Mouse (Mus musculus) MEL (cell line): ENCODE measurements around the gene Sptbn4. TPM values are rescaled to one million over a fixed set of nuclear protein-coding genes. Genes with fewer than 3 reads are reported as not detected.
A peak's percentile ranks its signal among the peaks of the same experiment; 100 is the strongest.

ENCODE experiments used
- DNase-seq: peaks from one replicate; pipeline ENCODE4 v3.0.0; 2011; ENCODE audit warnings: low read depth, low spot score
- H3K27ac ChIP-seq: 2 replicates; pipeline ENCODE4 v1.5.1; 2012; ENCODE audit warnings: low read depth, mild to moderate bottlenecking, control low read depth, low read length, moderate library complexity; ENCODE audit not compliant: control insufficient read depth
- H3K27me3 ChIP-seq, 2 experiments: fragments of 150-350 bp in 1 of 2; sonication (generic) in 1 of 2; 2 replicates each; pipeline ENCODE4 v1.6.1; 2012; ENCODE audit warnings: low read length in 2 of 2, mild to moderate bottlenecking in 2 of 2, improper control_type of control experiment in 1 of 2, moderate library complexity in 1 of 2; ENCODE audit not compliant: insufficient read depth in 2 of 2, control insufficient read depth in 1 of 2
- H3K36me3 ChIP-seq, 2 experiments: 2 replicates each; pipeline ENCODE4 v1.6.1; 2012 to 2014; ENCODE audit warnings: low read length in 2 of 2, improper control_type of control experiment in 1 of 2, inconsistent platforms in 1 of 2, mild to moderate bottlenecking in 1 of 2; ENCODE audit not compliant: insufficient read depth in 2 of 2, control insufficient read depth in 1 of 2
- H3K4me1 ChIP-seq, 2 experiments: fragments of 150-350 bp in 1 of 2; sonication (generic) in 1 of 2; 2 replicates each; pipeline ENCODE4 v1.6.1; 2012; ENCODE audit warnings: low read length in 2 of 2, improper control_type of control experiment in 1 of 2, mild to moderate bottlenecking in 1 of 2; ENCODE audit not compliant: insufficient read depth in 2 of 2, control insufficient read depth in 1 of 2
- H3K4me3 ChIP-seq, 2 experiments: fragments of 150-350 bp in 1 of 2; sonication (generic) in 1 of 2; 2 replicates each; pipeline ENCODE4 v1.5.1; 2012; ENCODE audit warnings: low read depth in 2 of 2, low read length in 2 of 2, mild to moderate bottlenecking in 2 of 2, moderate library complexity in 2 of 2, control low read depth in 1 of 2, improper control_type of control experiment in 1 of 2; ENCODE audit not compliant: control insufficient read depth in 1 of 2, insufficient read depth in 1 of 2
- H3K79me2 ChIP-seq: 2 replicates; pipeline ENCODE4 v1.6.1; 2012; ENCODE audit warnings: mild to moderate bottlenecking, low read length, moderate library complexity; ENCODE audit not compliant: control insufficient read depth, poor library complexity, insufficient read depth
- H3K9ac ChIP-seq: 2 replicates; pipeline ENCODE4 v1.6.1; 2012; ENCODE audit warnings: low read depth, mild to moderate bottlenecking, control low read depth, low read length, moderate library complexity; ENCODE audit not compliant: control insufficient read depth, poor library complexity, severe bottlenecking
- H3K9me3 ChIP-seq: fragments of 150-350 bp; sonication (generic); replicated peaks from 2 replicates; pipeline ENCODE4 v1.6.1; 2012; ENCODE audit warnings: mild to moderate bottlenecking, low read length, improper control_type of control experiment, moderate library complexity; ENCODE audit not compliant: insufficient read depth
- BHLHE40 ChIP-seq: IDR thresholded peaks from 2 replicates; pipeline ENCODE4 v1.6.1; 2012; ENCODE audit warnings: low read depth, mild to moderate bottlenecking, inconsistent platforms, low read length, improper control_type of control experiment, borderline replicate concordance
- CTCF ChIP-seq, 3 experiments: IDR thresholded peaks in 2 of 3; conservative IDR thresholded peaks in 1 of 3; 2 replicates each; pipeline ENCODE4 v1.5.1; 2011 to 2012; ENCODE audit warnings: low read length in 3 of 3, low read depth in 2 of 3, mild to moderate bottlenecking in 2 of 3, improper control_type of control experiment in 1 of 3, inconsistent platforms in 1 of 3, mixed read lengths in 1 of 3, moderate library complexity in 1 of 3; ENCODE audit not compliant: control insufficient read depth in 1 of 3, insufficient read depth in 1 of 3, poor library complexity in 1 of 3, severe bottlenecking in 1 of 3
- E2F4 ChIP-seq: IDR thresholded peaks from 2 replicates; pipeline ENCODE4 v1.6.1; 2011; ENCODE audit warnings: low read depth, low read length, improper control_type of control experiment, borderline replicate concordance
- JUND ChIP-seq: IDR thresholded peaks from 2 replicates; pipeline ENCODE4 v1.6.1; 2011; ENCODE audit warnings: low read depth, mild to moderate bottlenecking, improper control_type of control experiment, low read length
- KAT2A ChIP-seq: conservative IDR thresholded peaks from 2 replicates; pipeline ENCODE4 v1.6.1; 2012; ENCODE audit warnings: low read depth, low read length, improper control_type of control experiment, inconsistent platforms
- MAFK ChIP-seq: IDR thresholded peaks from 2 replicates; pipeline ENCODE4 v1.6.1; 2011; ENCODE audit warnings: low read depth, mild to moderate bottlenecking, low read length, improper control_type of control experiment, borderline replicate concordance
- MAZ ChIP-seq: IDR thresholded peaks from 2 replicates; pipeline ENCODE4 v1.6.1; 2012; ENCODE audit warnings: low read depth, mild to moderate bottlenecking, inconsistent platforms, low read length, improper control_type of control experiment
- MEF2A ChIP-seq: IDR thresholded peaks from 2 replicates; pipeline ENCODE4 v1.6.1; 2014; ENCODE audit warnings: low read depth, mild to moderate bottlenecking, inconsistent platforms, low read length, improper control_type of control experiment; ENCODE audit not compliant: poor library complexity, insufficient replicate concordance, severe bottlenecking; ENCODE audit errors: extremely low read depth
- MXI1 ChIP-seq: IDR thresholded peaks from 2 replicates; pipeline ENCODE4 v1.6.1; 2011; ENCODE audit warnings: mild to moderate bottlenecking, low read depth, low read length, improper control_type of control experiment
- MYB ChIP-seq: IDR thresholded peaks from 2 replicates; pipeline ENCODE4 v1.6.1; 2011; ENCODE audit warnings: mild to moderate bottlenecking, low read depth, low read length, improper control_type of control experiment
- MYC ChIP-seq: IDR thresholded peaks from 2 replicates; pipeline ENCODE4 v1.6.1; 2011; ENCODE audit warnings: low read depth, mild to moderate bottlenecking, low read length, improper control_type of control experiment, moderate library complexity
- POLR2AphosphoS2 ChIP-seq: IDR thresholded peaks from 2 replicates; pipeline ENCODE4 v1.6.1; 2011; ENCODE audit warnings: low read length, improper control_type of control experiment
- POLR2AphosphoS5 ChIP-seq: IDR thresholded peaks from 2 replicates; pipeline ENCODE4 v1.6.1; 2012; ENCODE audit warnings: low read depth, borderline replicate concordance, mild to moderate bottlenecking, inconsistent platforms, low read length, moderate library complexity, mixed read lengths
- RAD21 ChIP-seq: IDR thresholded peaks from 2 replicates; pipeline ENCODE4 v1.6.1; 2011; ENCODE audit warnings: mild to moderate bottlenecking, low read depth, low read length, improper control_type of control experiment
- SMC3 ChIP-seq: IDR thresholded peaks from 2 replicates; pipeline ENCODE4 v1.6.1; 2011; ENCODE audit warnings: low read depth, low read length, improper control_type of control experiment
- TBP ChIP-seq: IDR thresholded peaks from 2 replicates; pipeline ENCODE4 v1.8.0; 2011; ENCODE audit warnings: low read depth, low read length, improper control_type of control experiment
- TCF12 ChIP-seq: IDR thresholded peaks from 2 replicates; pipeline ENCODE4 v1.6.1; 2014; ENCODE audit warnings: low read depth, mild to moderate bottlenecking, inconsistent platforms, low read length, improper control_type of control experiment, moderate library complexity
- ZKSCAN1 ChIP-seq: IDR thresholded peaks from 2 replicates; pipeline ENCODE4 v1.6.1; 2012; ENCODE audit warnings: low read depth, mild to moderate bottlenecking, inconsistent platforms, low read length, improper control_type of control experiment, moderate library complexity
- ZMIZ1 ChIP-seq: IDR thresholded peaks from 2 replicates; pipeline ENCODE4 v1.6.1; 2012; ENCODE audit warnings: low read depth, mild to moderate bottlenecking, inconsistent platforms, low read length, improper control_type of control experiment, moderate library complexity
- polyA plus RNA-seq, 2 experiments: library from polyadenylated mRNA; stranded (reverse) in 1 of 2; unstranded in 1 of 2; fragments of >175 nt in 1 of 2; fragments of >200 nt in 1 of 2; gene quantifications; 2 replicates each; pipeline versions ENCODE4 v1.2.1 to v1.2.4; 2012; ENCODE audit warnings: low replicate concordance in 2 of 2, low read depth in 1 of 2; ENCODE audit not compliant: insufficient read length in 2 of 2, insufficient read depth in 1 of 2, missing spikeins in 1 of 2
- total RNA-seq: library from RNA; depleted of rRNA; stranded (reverse); fragments of 300-350 nt; gene quantifications from 2 replicates; pipeline ENCODE4 v1.2.3, GENCODE M21; 2012

Gene Sptbn4
- total and polyA plus RNA-seq, 3 experiments: 0.19 to 0.68 TPM; not detected in 1

DNA sequence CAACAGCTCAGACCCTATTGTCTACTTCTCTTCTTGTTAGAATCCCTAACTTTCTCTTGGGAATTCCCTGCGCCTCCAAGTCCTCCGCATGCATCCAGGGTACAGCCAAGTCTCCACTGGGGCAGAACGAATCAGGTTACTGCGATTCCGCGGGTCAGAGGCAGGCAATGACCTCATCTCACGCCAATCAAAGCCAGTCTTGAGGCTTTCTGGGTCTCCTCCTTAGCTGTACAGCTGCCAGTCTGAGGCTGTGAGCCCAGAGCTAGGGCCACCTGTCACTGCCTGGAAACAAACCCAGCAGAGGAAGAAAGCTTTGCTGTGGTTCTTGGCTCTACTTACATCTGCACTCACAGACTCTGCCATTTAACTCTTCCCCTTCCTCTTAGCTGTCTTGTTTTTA lies 131.5 kb downstream of the Sptbn4 start:
- Histone ChIP-seq H3K4me1 (no peaks in the 10 kb centered on the region), H3K9me3 (no peaks in the 10 kb centered on the region), H3K36me3 (no peaks in the 10 kb centered on the region), H3K79me2 (no peaks in the 10 kb centered on the region), H3K9ac (no peak overlapping the region), H3K27ac (no peak overlapping the region)
- no peak for DNase-seq
- TF ChIP-seq JUND (no peak), CTCF (IDR thresholded peaks at IDR 0.05 in 2 of 3, conservative IDR thresholded peaks at IDR 0.05 in 1 of 3; ENCODE audit: control insufficient read depth in 1 of 3, insufficient read depth in 1 of 3, low read depth in 2 of 3, low read length in 3 of 3, poor library complexity in 1 of 3, severe bottlenecking in 1 of 3) (no peak), TBP (no peak), E2F4 (no peak), MEF2A (no peak), MXI1 (no peak), POLR2AphosphoS5 (no peak)
- TF ChIP-seq, all 39 proteins: peak for 0
- Histone ChIP-seq H3K27me3 (no peaks in the 10 kb centered on the region), H3K4me3 (no peak overlapping the region)

DNA sequence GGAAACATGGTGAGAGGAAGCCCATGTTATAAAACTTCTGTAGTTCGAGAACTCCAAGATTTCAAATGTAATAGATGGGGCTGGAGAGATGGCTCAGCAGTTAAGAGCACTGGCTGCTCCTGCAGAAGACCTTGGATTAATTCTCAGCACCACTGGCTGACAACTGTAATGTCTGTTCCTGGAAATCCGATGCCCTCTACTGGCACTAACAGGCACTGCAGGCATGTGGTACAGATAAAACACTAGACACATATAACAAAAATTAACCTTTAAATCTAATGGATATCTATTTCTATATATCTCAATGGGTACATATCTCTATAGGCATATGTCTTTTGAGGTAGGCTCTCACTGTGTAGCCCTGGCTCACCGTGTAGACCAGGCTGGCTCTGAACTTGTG lies 133.1 kb downstream of the Sptbn4 start:
- no peak overlapping the region for H3K9ac ChIP-seq
- H3K27me3 ChIP-seq: no peaks in the 10 kb centered on the region
- TF ChIP-seq TCF12: no peak
- TF ChIP-seq POLR2AphosphoS2: no peak
- TF ChIP-seq MAZ: no peak
- TF ChIP-seq SMC3: peak; percentile 6; the same call in 1 of the 2 replicates
- TF ChIP-seq RAD21: peak; percentile 8
- TF ChIP-seq CTCF (IDR thresholded peaks at IDR 0.05 in 2 of 3, conservative IDR thresholded peaks at IDR 0.05 in 1 of 3; ENCODE audit: control insufficient read depth in 1 of 3, insufficient read depth in 1 of 3, low read depth in 2 of 3, low read length in 3 of 3, poor library complexity in 1 of 3, severe bottlenecking in 1 of 3): peak; percentile 30 to 52 (median 41); a peak in 5 of 6 replicates
- H3K79me2 ChIP-seq: no peaks in the 10 kb centered on the region
- no peaks in the 10 kb centered on the region for H3K4me1 ChIP-seq
- no peak overlapping the region for H3K4me3 ChIP-seq
- DNase-seq: peak; percentile 33
- H3K27ac ChIP-seq: no peak overlapping the region
- no peaks in the 10 kb centered on the region for H3K36me3 ChIP-seq
- no peaks in the 10 kb centered on the region for H3K9me3 ChIP-seq

DNA sequence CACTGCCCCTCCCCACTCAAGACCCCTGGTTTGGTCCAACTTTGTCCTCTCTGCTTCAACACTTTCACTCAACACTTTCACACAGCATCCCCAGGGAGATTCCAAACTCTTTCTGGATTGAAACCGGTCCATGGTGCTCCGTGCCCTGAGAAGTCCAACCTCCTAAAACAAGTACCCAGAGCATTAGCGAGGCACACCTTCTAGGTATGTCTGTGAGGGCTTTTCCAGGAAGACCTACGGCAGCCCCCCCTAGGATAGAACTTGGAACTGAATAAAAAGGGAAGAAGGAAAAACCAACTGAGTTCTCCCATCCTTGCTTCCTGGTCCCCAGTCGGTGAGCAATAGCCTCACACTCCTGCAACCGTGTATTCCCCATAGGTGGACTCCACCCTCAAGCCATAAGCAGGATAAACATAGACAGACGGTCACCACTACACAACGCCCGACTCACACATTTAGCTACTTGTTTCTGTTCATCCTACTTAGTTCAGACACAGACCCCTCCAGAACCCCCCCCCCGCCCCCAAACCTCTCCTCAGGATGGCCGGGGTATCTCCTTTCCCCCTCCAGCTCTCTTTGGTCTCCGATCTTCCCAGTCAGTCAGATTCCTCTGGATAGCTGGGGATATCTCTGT lies 135.7 kb downstream of the Sptbn4 start:
- Histone ChIP-seq H3K36me3 (no peaks in the 10 kb centered on the region), H3K27me3 (no peaks in the 10 kb centered on the region), H3K9ac (no peak overlapping the region), H3K4me1 (no peaks in the 10 kb centered on the region), H3K79me2 (no peaks in the 10 kb centered on the region), H3K9me3 (no peaks in the 10 kb centered on the region), H3K4me3 (no peak overlapping the region), H3K27ac (no peak overlapping the region)
- no peak for DNase-seq
- TF ChIP-seq MYC (no peak), ZKSCAN1 (no peak), JUND (no peak), MYB (no peak), MAFK (no peak), TCF12 (no peak), BHLHE40 (no peak), ZMIZ1 (no peak), KAT2A (no peak), E2F4 (no peak)
